Mouse (Mus musculus): ENCODE results near the gene Eps8.

DNA sequence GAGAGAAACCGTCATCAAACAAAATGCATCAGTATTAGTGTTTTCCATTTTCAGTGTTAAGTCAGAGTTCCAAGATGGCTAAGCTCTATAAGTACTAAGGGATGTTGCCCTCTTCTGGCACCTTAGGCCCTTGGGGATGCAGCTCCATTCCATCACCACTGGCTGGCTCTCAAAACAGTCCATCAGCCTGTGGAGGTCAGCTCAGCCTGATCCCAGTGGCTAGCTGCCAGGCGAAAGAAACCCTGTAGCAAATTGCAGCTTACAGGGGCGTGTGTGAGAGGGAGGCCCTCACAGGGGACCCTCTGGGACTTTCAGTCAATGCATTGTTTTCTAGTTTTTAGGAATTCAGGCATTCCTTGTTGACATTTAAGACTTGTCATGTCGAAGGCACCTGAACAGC, 40.8 kb downstream of the Eps8 start:
- TF ChIP-seq CTCF (IDR thresholded peaks at IDR 0.05; ENCODE audit: low read depth), result 0 out of 2 replicates have a peak, but pooled peaks have one; percentile 8
- TF ChIP-seq EP300 (IDR thresholded peaks at IDR 0.05; ENCODE audit: low read depth), result no peak

All from liver, postnatal 0 days (tissue).